Mouse (Mus musculus): ENCODE data around the gene Grhl3. TPM values are rescaled to one million over a fixed set of nuclear protein-coding genes. Genes with fewer than 3 reads are reported as not detected.

The Grhl3 gene
- polyA plus RNA-seq, 1 experiment from 2014 or later: 0.39 TPM

GRCm38 (mm10) chr4:135597571-135597970, 24.1 kb upstream of the Grhl3 start:
- H3K4me2 ChIP-seq (replicated peaks; ENCODE audit: low read depth): no peak overlapping the region
- no peaks in the 10 kb centered on the region for H3K36me3 ChIP-seq (ENCODE audit: control insufficient read depth, insufficient read depth)
- peaks cover 7% of the 10 kb centered on the region; the same call in 1 of the 2 replicates for H3K4me1 ChIP-seq (replicated peaks; ENCODE audit: control insufficient read depth, insufficient read depth, low read length)
- no peaks in the 10 kb centered on the region for H3K9me3 ChIP-seq (ENCODE audit: control insufficient read depth)
- 79% methylated on average over 5 of the region's 5 CpGs for WGBS
- ATAC-seq: no peak
- H3K9ac ChIP-seq (ENCODE audit: low read depth, low read length): peak overlapping the region; percentile 7; the same call in 1 of the 2 replicates
- no peak overlapping the region for H3K4me3 ChIP-seq (ENCODE audit: low read depth, low read length)
- TF ChIP-seq CTCF (IDR thresholded peaks at IDR 0.05; ENCODE audit: low read depth): no peak
- H3K27me3 ChIP-seq (replicated peaks; ENCODE audit: control insufficient read depth, insufficient read depth, low read length): no peaks in the 10 kb centered on the region
- no peak overlapping the region for H3K27ac ChIP-seq (ENCODE audit: low read depth, low read length)

GRCm38 (mm10) chr4:135595943-135596342, 22.5 kb upstream of the Grhl3 start:
- TF ChIP-seq CTCF (IDR thresholded peaks at IDR 0.05; ENCODE audit: low read depth): no peak
- H3K27me3 ChIP-seq (replicated peaks; ENCODE audit: control insufficient read depth, insufficient read depth, low read length): no peaks in the 10 kb centered on the region
- peak; percentile 20; the same call in 1 of the 2 replicates for ATAC-seq
- 23% methylated on average over 5 of the region's 5 CpGs for WGBS
- H3K9ac ChIP-seq (ENCODE audit: low read depth, low read length): no peak overlapping the region
- H3K4me3 ChIP-seq (ENCODE audit: low read depth, low read length): no peak overlapping the region
- no peaks in the 10 kb centered on the region for H3K36me3 ChIP-seq (ENCODE audit: control insufficient read depth, insufficient read depth)
- no peak overlapping the region for H3K27ac ChIP-seq (ENCODE audit: low read depth, low read length)
- no peaks in the 10 kb centered on the region for H3K9me3 ChIP-seq (ENCODE audit: control insufficient read depth)
- peaks cover 11% of the 10 kb centered on the region; the same call in 1 of the 2 replicates for H3K4me1 ChIP-seq (replicated peaks; ENCODE audit: control insufficient read depth, insufficient read depth, low read length)
- no peak overlapping the region for H3K4me2 ChIP-seq (replicated peaks; ENCODE audit: low read depth)

- H3K27ac ChIP-seq (ENCODE audit: low read depth, low read length): no peak overlapping the region
- H3K27me3 ChIP-seq (replicated peaks; ENCODE audit: control insufficient read depth, insufficient read depth, low read length): no peaks in the 10 kb centered on the region
- no peak overlapping the region for H3K4me3 ChIP-seq (ENCODE audit: low read depth, low read length)
- 0 out of 2 replicates have a peak, but pooled peaks have one; percentile 28 for ATAC-seq
- TF ChIP-seq CTCF (IDR thresholded peaks at IDR 0.05; ENCODE audit: low read depth): peak; percentile 50
- H3K36me3 ChIP-seq (ENCODE audit: control insufficient read depth, insufficient read depth): no peaks in the 10 kb centered on the region
- no peak overlapping the region for H3K9ac ChIP-seq (ENCODE audit: low read depth, low read length)
- WGBS: 44% methylated on average over 8 of the region's 8 CpGs
- H3K4me2 ChIP-seq (replicated peaks; ENCODE audit: low read depth): no peak overlapping the region
- no peaks in the 10 kb centered on the region for H3K9me3 ChIP-seq (ENCODE audit: control insufficient read depth)
- H3K4me1 ChIP-seq (replicated peaks; ENCODE audit: control insufficient read depth, insufficient read depth, low read length): 0 out of 2 replicates have a peak, but pooled peaks cover 4% of the 10 kb centered on the region
These were observed 18.3 kb upstream of the Grhl3 start for GRCm38 (mm10) chr4:135591610-135592304.

GRCm38 (mm10) chr4:135591086-135591485, 17.7 kb upstream of the Grhl3 start:
- WGBS: 44% methylated on average over 3 of the region's 3 CpGs
- H3K36me3 ChIP-seq (ENCODE audit: control insufficient read depth, insufficient read depth): no peaks in the 10 kb centered on the region
- H3K4me2 ChIP-seq (replicated peaks; ENCODE audit: low read depth): no peak overlapping the region
- no peak overlapping the region for H3K9ac ChIP-seq (ENCODE audit: low read depth, low read length)
- 0 out of 2 replicates have a peak, but pooled peaks cover 4% of the 10 kb centered on the region for H3K4me1 ChIP-seq (replicated peaks; ENCODE audit: control insufficient read depth, insufficient read depth, low read length)
- no peak overlapping the region for H3K27ac ChIP-seq (ENCODE audit: low read depth, low read length)
- H3K27me3 ChIP-seq (replicated peaks; ENCODE audit: control insufficient read depth, insufficient read depth, low read length): no peaks in the 10 kb centered on the region
- no peak for TF ChIP-seq CTCF (IDR thresholded peaks at IDR 0.05; ENCODE audit: low read depth)
- no peaks in the 10 kb centered on the region for H3K9me3 ChIP-seq (ENCODE audit: control insufficient read depth)
- ATAC-seq: no peak
- no peak overlapping the region for H3K4me3 ChIP-seq (ENCODE audit: low read depth, low read length)

- Histone ChIP-seq H3K36me3 (ENCODE audit: control insufficient read depth, insufficient read depth) (no peaks in the 10 kb centered on the region), H3K9me3 (ENCODE audit: control insufficient read depth) (no peaks in the 10 kb centered on the region), H3K4me3 (ENCODE audit: low read depth, low read length) (no peak overlapping the region), H3K4me2 (replicated peaks; ENCODE audit: low read depth) (no peak overlapping the region), H3K27me3 (replicated peaks; ENCODE audit: control insufficient read depth, insufficient read depth, low read length) (no peaks in the 10 kb centered on the region), H3K4me1 (replicated peaks; ENCODE audit: control insufficient read depth, insufficient read depth, low read length) (no peaks in the 10 kb centered on the region), H3K9ac (ENCODE audit: low read depth, low read length) (no peak overlapping the region), H3K27ac (ENCODE audit: low read depth, low read length) (no peak overlapping the region)
- ATAC-seq: no peak
- TF ChIP-seq CTCF (IDR thresholded peaks at IDR 0.05; ENCODE audit: low read depth): no peak
- WGBS: 76% methylated on average over 4 of the region's 4 CpGs
These were observed 11.4 kb upstream of the Grhl3 start for GRCm38 (mm10) chr4:135584838-135585237.

GRCm38 (mm10) chr4:135581222-135581910, 7.9 kb upstream of the Grhl3 start:
- ATAC-seq: no peak

More at GRCm38 (mm10) chr4:135581222-135581910, 7.9 kb upstream of the Grhl3 start:
- no peak overlapping the region; the same call in 1 of the 2 replicates for H3K4me2 ChIP-seq (replicated peaks; ENCODE audit: low read depth)
- H3K36me3 ChIP-seq (ENCODE audit: control insufficient read depth, insufficient read depth): no peaks in the 10 kb centered on the region
- H3K4me1 ChIP-seq (replicated peaks; ENCODE audit: control insufficient read depth, insufficient read depth, low read length): peaks cover 3% of the 10 kb centered on the region; the same call in 1 of the 2 replicates
- no peaks in the 10 kb centered on the region for H3K9me3 ChIP-seq (ENCODE audit: control insufficient read depth)
- H3K27me3 ChIP-seq (replicated peaks; ENCODE audit: control insufficient read depth, insufficient read depth, low read length): no peaks in the 10 kb centered on the region
- no peak overlapping the region for H3K9ac ChIP-seq (ENCODE audit: low read depth, low read length)
- no peak overlapping the region for H3K4me3 ChIP-seq (ENCODE audit: low read depth, low read length)
- no peak for TF ChIP-seq CTCF (IDR thresholded peaks at IDR 0.05; ENCODE audit: low read depth)
- no peak overlapping the region for H3K27ac ChIP-seq (ENCODE audit: low read depth, low read length)
- WGBS: 32% methylated on average over 12 of the region's 12 CpGs

Measured in intestine, postnatal 0 days (tissue).